Mouse (Mus musculus) urinary bladder, adult 2 months (tissue): ENCODE data around the gene Zfp266. TPM values are rescaled to one million over a fixed set of nuclear protein-coding genes. Genes with fewer than 3 reads are reported as not detected.

Experiments used
- DNase-seq: peaks from one replicate; pipeline ENCODE4 v3.0.0; 2022; ENCODE audit warnings: low spot score
- polyA plus RNA-seq: library from polyadenylated mRNA; depleted of rRNA; stranded (reverse); fragments of >200 nt; gene quantifications from 2 replicates; pipeline ENCODE4 v1.2.3, GENCODE M21; 2012; rRNA removed

Zfp266 gene
- polyA plus RNA-seq, 1 experiment = 39.1 TPM

DNA sequence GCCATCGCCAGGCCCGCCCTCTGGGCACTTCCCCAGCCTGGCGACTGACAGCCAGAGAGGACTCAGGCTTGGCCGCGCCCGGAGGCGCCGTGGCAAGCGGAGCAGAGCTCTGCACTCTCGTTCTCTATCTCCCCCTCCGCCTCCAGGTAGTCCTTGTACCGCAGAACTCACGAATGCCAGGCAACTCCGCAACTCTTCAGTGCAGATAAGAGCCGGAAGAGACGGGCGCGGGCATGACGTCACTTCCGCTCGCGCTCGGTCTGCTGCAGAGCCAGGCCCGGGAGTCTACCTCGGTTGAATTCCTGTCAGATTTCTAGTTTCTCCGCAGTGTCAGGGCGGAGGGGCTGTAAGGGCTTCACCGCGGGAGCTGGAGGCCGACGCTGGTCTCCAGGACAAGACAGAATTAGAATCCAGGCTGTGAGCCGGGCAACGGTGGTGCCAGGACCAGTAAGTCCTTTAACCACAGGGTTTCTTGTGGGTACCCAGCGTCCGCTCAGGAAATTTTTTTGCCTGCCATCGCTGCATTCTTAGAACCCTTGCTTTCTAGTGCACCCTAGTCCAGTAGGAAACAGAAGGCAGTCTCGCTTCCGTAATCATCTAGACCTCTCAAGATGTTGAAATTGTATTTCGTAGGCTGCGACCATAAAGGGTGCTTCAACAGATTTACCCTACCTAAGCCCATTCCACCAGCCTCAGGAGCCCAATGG lies 28.5 kb downstream of the Zfp266 start, which contains the start of gene Zfp426:
Gene Zfp426 (minus strand): TSS at position 220 of the 707 bp plus-strand sequence.
- DNase-seq = peak; percentile 80

DNA sequence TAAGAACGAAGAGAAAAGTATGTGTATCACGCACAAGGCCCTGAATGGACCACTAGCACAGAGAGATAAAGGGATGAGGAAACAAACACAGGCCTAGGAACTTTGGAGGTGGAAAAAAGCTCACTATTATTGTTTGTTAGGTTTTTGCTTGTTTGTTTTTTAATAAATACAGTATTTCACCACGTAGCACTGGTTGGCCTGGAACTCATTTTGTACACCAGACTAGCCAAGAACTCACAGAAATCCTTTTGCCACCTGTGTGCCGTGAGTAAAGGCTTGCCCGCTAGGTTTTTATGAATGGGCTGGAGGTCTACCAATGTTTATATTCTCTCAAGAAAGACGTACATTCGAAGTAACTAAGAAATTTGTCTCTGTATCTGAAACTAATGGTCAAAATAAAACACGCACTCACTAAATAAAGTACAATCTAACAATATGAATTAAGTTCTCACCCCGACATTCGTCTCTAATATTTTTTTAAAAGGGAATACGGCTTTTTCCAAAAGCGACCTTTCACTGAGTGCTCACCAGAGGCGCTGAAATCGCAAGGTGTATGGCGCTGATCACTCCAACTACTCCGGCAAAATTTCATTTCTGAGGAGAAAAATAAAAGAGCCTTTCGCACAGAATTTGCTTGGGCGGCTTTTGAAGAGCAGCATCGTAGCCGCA lies 29.2 kb downstream of the Zfp266 start:
- DNase-seq = no peak

DNA sequence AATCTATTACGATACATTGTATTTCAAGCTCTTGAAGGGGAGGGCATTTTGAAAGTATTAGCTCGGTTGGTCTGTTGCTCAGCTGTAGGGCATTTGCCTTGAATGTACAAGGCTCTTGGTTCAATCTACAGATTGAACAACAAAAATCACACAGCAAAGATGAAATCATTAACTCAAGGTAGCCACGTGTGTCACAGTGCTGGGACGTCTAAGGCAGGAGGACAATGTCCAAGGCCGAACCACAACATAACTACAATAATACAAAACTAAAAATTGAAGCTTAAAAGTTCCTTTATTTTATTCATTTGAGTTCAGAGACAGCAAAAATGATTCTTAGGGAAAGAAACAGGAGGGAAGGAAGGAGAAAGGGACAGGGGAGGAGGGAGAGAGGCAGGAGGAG lies 31.7 kb downstream of the Zfp266 start:
- no peak for DNase-seq

DNA sequence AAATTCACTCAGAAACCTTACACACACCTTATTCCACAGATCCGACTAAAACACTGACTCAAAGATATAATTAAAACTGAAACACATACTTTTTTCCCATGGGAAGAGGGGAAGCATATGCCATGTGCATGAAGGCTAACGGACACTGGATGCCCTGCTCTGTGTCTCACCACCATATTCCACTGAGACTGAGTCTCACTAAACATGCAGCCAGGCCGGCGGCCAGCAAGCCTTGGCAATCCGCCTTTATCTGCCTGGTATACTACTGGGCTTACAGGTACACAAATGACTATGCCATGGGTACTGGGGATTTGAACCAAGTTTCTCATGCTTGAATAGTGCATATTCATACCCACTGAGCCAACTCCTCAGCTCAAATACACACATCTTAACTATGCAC lies 41.8 kb downstream of the Zfp266 start:
- DNase-seq = no peak

DNA sequence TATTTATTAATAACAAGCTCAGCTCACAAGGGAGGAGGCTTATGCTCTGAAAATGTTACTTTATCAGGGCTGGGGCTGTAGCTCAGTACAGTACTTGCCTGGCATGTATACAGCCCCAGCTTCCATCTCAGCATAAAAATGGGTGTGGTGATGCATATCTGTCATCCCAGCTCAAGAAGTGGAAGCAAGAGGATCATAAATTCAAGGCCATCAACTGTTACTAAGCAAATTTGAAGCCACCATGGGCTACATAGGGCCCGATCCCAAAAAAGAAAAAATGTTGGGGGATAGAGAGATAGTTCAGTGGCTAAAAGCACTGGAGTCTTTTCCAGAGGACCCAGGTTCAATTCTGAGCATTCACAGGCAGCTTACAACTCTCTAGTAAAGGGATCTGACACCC lies 44.6 kb downstream of the Zfp266 start:
- no peak for DNase-seq

DNA sequence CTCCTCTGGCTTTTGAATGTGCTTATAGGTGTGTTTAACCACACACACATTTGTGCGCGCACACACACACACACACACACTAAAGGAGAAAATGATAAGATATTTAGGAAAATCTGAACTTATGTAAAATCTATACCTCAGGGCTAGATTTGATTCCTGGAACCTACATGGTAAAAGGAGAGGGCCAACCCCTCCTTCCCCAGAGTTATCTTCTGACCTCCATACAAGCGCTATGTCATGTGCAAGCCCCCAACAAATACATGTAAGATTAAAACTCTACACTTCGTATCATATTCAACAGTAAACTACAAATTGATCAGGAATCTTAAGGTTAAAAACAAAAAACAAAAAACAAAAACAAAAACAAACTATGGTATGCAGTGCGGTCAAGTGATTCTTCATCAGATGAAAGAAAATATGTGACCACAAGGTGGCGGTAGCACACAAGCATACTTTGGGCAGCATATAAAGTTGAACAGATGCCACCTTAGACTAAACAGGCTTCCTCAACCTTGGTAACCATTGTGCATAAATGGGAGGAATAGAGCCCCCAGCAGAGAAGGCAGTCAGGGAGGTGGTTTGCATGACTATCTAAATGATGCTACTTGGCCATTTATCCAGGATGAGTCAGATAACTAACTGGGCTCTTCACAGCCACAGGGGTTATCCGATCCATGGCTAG lies 54.3 kb downstream of the Zfp266 start:
- DNase-seq = no peak

DNA sequence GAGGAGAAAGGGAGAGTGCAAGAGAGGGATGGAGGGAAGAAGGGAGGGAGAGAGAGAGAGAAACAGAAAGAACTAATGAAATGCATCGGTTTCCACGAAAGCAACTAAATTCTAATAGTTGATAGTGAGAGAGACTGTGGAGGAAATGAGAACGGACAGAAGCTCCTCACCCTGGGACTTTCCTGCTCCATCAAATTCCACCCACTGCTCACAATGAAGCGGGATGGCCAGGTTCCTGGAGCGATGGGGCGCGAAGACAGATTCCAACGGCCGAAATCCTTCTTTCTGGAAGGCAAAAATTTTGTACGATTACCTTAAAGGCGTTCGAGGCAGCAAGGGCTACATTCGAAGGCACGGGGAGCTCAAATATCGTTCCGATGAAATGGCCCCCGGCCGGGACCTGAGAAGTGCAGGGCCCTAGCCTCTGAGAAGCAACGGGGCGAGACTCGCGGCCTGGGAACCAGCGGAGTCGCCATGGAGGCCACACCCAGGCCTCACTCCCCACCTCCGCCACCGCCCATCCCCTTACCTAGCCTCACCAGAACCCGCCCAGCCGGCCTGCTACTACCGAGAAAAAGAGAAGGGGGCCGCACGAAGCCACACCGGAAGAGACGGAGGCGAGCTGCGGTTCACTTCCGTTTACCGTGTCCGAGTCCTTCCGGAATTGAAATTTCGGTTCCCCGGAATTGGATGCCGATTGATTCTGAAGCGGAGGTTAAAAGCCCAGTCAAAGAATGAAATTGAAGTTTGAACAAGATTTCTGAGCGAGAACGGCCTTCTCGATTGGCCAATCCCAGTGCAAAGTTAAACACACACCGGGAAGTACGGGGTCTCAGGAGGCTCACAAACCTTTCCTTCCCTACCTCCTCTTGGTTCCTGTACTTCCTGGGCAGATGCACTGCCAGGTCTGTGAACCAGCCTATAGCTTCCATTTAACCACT lies 61.6 kb downstream of the Zfp266 start, which contains the start of gene Zfp26:
Gene Zfp26 (minus strand): TSS at position 786 of the 941 bp plus-strand sequence.
- DNase-seq = peak; percentile 68

DNA sequence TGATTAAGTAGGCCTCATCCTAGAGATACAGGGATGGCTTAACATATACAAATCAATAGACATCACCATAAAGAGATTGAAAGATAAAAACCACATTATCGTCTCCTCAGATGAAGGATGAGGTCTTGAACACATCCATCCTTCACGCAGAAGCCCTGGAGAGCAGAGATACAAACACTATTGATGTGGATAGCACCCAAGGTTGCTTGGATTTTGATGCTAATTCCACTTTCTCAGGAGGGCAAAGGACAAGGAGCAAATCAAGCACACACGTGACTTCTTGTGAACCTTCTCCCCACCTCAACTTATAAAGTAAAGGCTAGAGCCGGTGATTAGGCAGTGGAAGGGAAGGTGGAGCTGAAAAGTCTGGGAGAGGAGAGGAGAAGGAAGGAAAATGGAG lies 67.6 kb downstream of the Zfp266 start:
- no peak for DNase-seq

DNA sequence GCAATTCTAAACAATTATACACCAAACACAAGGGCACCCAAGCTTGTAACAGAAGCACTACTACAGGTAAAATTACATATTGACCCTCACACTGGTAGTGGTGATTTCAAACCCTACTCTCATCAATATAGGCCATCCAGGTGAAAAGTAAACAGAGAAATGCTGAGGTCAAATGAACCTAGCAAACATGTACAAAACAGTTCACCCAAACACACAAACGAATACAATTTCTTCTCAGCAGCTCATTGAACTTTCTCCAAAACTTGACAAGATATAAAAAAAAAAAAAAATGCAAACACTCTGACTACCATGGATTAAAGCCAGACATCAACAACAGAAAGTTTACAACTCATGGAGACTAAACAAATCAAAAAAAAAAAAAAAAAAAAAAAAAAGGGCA lies 69.7 kb downstream of the Zfp266 start:
- no peak for DNase-seq

Other genes with a start within 250 kb of the Zfp266 start
- gene Olfr39, start 239.1 kb downstream of the Zfp266 start, polyA plus RNA-seq = not detected in 2 replicates
- gene Olfr873, start 222.9 kb downstream of the Zfp266 start, polyA plus RNA-seq = not detected in 2 replicates
- not detected in 2 replicates for gene Olfr18, start 185.3 kb downstream of the Zfp266 start, polyA plus RNA-seq
- 22.6 and 26.5 TPM in 2 replicates for gene Zfp560, start 136.2 kb downstream of the Zfp266 start, polyA plus RNA-seq
- gene Zfp26, start 61.3 kb downstream of the Zfp266 start, polyA plus RNA-seq = 6.8 and 7.5 TPM in 2 replicates
- gene Zfp426, start 28.7 kb downstream of the Zfp266 start, polyA plus RNA-seq = 16.0 and 17.1 TPM in 2 replicates
- gene Zfp846, start 59.9 kb upstream of the Zfp266 start, polyA plus RNA-seq = 6.9 TPM in 2 replicates
- 477 and 551 TPM in 2 replicates for gene Ubl5, start 121.5 kb upstream of the Zfp266 start, polyA plus RNA-seq
- 35.2 and 38.0 TPM in 2 replicates for gene Fbxl12, start 123.3 kb upstream of the Zfp266 start, polyA plus RNA-seq
- gene Pin1, start 130.7 kb upstream of the Zfp266 start, polyA plus RNA-seq = 16.3 and 18.9 TPM in 2 replicates
- gene Olfm2, start 224.9 kb upstream of the Zfp266 start, polyA plus RNA-seq = 4.7 and 6.2 TPM in 2 replicates